Mouse (Mus musculus): ENCODE results near the gene Thnsl1. TPM values are rescaled to one million over a fixed set of nuclear protein-coding genes. Genes with fewer than 3 reads are reported as not detected.

The Thnsl1 gene
- total RNA-seq (2021): 10 to 100 TPM; 19.2 to 20.2 TPM
- long read RNA-seq, experiment 1, transcript Thnsl1-201 (3 exons, 3,899 nt): major isoform, 20 of 28 reads
- long read RNA-seq, experiment 1, partial matches to known transcripts: 0 of 28 reads
- long read RNA-seq, experiment 1, other reads (novel, unspliced or antisense): 4 of 28 reads
- long read RNA-seq, experiment 2, transcript Thnsl1-201 (3 exons, 3,899 nt): major isoform, 20 of 25 reads
- long read RNA-seq, experiment 2, partial matches to known transcripts: 0 of 25 reads
- long read RNA-seq, experiment 2, other reads (novel, unspliced or antisense): 2 of 25 reads

DNA sequence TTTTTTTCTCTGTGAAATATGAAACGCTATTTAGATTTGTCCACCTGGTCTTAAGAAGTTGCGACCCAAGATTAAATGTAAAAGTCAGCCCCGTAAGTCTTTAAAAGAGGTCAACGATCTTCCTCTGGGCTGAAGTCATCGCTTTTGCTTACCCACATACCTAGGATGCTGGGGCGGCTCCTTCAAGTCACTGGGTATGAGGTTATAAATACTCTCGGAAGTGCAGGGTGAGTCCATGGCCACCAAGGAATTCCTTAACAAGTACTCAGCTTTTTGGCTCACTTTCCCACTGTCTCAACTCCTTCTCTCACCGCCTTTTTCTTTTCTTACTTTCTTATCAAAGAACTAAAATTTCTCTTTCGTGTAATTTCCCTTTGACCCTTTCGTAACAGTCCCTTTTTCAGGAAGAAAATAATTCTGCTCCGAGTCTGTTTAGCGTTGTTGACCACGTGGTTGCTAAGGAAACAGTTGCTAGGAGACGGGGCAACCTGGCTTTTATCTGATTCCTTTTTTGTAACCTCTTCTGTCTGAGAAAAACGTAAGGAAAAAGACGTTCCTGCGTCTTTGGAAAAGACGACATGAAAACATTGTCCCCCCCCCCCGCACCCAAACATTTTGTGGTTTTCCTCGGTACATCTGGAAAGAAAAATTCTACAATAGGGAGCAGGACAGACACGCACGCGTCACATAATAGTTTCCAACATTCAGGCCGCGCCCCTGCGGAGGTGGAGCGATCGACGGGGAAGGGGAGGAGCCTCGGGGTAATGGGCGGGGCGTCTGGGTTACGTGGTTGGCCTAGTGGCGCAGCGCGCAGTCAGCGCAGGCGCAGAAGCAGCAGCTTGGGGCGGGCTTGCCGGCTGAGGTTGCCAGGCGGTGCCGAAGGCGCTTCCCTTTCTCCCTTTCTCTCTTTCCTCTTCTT is at the start of gene Thnsl1, which contains the start of gene Enkur:
TSS of gene Thnsl1 (plus strand) at position 813 of the 919 bp plus-strand sequence.
TSS of gene Enkur (minus strand) at position 454 of the 919 bp plus-strand sequence.
- intact Hi-C loops (cut with DNase I): no loop called here
- DNase-seq (ENCODE audit: low spot score in 2 of 2): peak; percentile 96 to 97

DNA sequence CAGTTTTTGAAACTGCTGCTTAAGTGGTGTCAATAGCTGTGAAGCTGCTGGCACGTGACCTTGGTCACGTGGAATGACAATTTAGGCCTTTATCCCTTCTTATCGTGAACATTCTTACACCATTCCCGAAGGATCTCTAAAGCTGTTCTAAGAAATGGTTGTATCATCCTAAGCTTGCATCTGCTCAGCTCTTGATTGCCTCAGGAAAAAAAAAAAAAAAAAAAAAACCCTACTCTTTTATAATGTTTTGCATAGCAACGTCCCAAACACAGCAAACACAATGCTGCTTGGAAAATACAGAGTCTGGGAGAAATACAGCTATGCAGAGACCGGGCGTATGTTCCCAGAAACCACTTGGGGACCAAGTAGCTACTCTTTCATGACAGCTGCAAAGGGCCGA is 41.2 kb upstream of the Thnsl1 start:
- intact Hi-C loops (cut with DNase I): no loop called here

DNA sequence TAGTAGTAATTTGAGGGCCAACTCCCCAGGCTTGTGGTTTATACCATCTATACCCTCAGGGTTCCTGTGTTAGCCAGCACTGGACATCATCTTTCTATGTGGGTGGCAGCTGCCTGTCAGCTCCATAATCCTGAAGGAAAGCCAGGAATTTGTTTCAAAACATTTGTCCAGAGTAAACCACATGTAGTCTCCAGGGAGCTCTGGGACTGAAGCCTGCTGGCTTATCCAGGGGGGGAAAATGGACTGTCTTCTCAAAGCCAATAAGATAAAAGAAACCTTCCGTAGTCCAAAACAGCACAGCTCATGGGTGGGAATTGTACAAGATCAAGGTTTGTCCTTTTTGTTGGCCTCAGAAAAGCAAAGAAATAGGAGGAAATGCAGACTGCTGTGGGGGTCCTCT is 37.6 kb upstream of the Thnsl1 start:
- intact Hi-C loops (cut with DNase I): no loop called here
- no peak for DNase-seq (ENCODE audit: low spot score in 2 of 2)

More for the DNA sequence above, 41.2 kb upstream of the Thnsl1 start:
- no peak for DNase-seq (ENCODE audit: low spot score in 2 of 2)

DNA sequence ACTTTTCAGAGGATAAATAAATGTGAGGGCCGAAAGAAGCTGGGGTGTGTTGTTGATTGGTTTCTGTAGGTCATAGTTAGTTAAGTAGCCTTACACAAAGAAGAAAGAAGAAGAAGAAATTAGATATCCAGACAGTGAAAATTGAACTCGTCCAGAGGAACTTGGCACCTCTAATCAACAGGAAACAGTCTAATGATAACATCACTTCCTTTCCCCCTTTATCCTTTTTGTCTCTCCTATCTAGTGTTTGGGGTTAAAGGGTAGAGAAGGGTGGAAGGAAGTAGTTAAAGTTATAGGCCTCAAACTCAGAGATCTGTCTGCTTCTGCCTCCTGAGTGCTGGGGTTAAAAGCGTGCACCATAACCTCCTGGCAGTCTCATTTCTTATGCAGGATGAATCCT is 32.7 kb upstream of the Thnsl1 start:
- no peak for DNase-seq (ENCODE audit: low spot score in 2 of 2)
- intact Hi-C loops (cut with DNase I): no loop called here

DNA sequence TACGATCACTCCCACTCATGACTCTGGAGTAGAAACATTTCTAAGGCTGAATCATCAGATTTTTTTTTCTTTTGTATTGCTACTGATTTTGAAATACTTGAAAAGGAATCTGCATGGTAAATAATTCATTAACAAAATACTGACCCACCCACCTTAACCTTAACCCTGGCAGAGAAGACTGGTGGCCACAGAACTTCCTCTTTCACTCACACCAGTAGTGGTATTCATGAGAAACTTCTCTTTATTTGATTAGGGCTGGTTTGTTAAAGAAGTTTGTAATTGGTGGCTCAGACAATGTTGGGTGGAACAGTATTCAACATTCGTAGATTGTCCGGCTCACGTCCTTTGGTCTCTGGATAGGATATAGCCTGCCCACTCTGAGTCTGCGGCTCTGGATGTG is 26.4 kb upstream of the Thnsl1 start:
- DNase-seq (ENCODE audit: low spot score in 2 of 2): no peak
- intact Hi-C loops (cut with DNase I): no loop called here

DNA sequence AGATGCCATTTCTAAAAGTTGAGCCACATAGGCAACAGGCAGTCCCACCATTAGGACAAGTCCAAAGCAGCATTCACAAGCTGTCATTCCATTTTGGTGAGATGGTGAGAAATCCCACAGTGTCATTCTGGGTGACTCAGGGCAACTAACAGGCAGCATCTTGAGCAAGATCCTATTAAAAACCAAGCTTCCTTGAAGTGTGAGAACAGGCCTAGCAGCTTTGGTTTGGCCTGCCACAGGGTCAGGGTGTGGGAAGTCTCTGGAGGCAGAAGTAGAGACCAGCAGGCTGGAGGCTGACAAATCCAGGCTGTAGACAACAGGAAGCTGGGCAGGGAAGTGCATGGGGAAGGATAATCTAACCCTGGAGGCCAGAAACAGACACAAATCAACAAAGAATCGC is 22.7 kb upstream of the Thnsl1 start:
- intact Hi-C loops (cut with DNase I): no loop called here
- no peak for DNase-seq (ENCODE audit: low spot score in 2 of 2)

DNA sequence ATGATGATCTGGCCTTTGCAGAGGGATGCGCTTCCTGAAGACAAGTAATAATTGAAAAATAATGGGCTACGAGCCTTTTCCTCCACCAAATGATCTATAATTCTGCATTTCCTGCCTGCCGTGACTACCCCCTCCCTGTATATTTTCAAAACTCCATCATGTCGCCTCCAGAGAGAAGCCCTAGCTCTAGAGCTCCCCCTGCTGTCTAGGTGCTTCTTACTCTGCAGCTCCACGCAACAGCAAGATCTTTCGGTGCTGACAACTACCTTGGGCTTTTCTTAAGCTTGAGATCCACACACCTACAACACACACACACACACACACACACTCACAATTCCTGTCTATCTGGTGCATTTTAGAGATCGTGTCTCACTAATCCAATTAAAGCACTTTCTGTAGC is 17.9 kb upstream of the Thnsl1 start:
- intact Hi-C loops (cut with DNase I): loop anchor here (5.0 kb wide), 1 partner anchor 220 kb away; the partner anchor contains the start of gene Arhgap21
- DNase-seq (ENCODE audit: low spot score in 2 of 2): peak; percentile 34 to 76

DNA sequence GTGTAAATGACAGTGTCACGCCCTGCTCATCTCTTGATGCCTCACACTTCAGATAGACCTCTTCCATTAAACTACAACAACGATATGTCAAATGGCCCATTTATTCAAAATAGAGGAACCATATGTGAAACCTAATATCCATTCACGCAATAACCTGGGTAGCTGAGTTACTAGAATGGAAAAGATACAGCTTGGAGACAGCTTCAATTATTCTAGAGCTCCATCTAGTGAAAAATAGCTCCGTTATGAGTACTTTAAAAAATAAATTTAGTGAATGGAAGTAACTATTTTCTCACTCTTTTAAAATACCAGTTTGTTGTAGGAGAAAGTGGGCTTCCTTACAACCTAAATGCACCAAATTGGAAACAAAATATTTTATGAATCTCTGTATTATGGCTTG is 16.9 kb upstream of the Thnsl1 start:
- intact Hi-C loops (cut with DNase I): loop anchor here (2.0 to 5.0 kb wide), 3 partner anchors 134 to 290 kb away; partner anchors contain the start of gene Arhgap21
- peak in 1 of 2 experiments; percentile 37 for DNase-seq (ENCODE audit: low spot score in 2 of 2)

DNA sequence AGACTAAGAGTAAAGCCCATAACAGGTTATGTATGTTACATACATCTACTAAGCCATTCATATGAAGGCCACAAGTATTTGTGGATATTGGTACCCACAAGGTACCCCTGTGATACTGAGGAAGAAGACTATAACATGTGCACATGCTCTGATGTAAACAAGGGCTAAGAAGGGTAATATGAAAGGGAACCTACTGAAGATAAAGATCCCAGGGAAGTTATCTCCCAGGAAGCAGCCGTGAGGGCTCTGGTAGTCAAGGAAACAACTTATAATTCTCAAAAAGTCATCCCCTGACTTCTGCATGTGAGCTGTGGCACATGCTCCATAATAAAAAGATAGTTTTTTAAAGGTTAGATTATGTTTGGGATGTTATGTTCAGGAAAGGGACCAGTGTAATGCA is 14.3 kb upstream of the Thnsl1 start:
- DNase-seq (ENCODE audit: low spot score in 2 of 2): no peak
- intact Hi-C loops (cut with DNase I): no loop called here

DNA sequence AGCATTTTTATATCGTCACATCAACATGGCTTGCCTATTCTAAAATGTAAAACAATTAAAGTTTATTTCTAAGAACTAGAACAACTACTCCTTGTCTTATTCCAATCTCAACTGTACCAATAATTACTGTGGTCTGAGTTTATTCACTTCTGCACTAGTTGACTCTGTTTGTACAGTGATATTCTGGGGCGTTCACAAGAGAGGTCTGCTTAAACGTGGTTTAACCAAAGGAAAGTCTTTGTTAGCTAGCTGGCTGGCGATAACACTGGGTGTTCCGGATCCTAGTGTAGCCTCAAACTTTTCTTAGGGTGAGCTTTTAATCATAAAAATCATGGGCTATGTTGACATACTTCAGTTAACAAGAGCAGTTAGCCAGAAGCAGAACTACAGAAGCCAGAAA is 10.3 kb upstream of the Thnsl1 start:
- intact Hi-C loops (cut with DNase I): no loop called here
- DNase-seq (ENCODE audit: low spot score in 2 of 2): no peak

DNA sequence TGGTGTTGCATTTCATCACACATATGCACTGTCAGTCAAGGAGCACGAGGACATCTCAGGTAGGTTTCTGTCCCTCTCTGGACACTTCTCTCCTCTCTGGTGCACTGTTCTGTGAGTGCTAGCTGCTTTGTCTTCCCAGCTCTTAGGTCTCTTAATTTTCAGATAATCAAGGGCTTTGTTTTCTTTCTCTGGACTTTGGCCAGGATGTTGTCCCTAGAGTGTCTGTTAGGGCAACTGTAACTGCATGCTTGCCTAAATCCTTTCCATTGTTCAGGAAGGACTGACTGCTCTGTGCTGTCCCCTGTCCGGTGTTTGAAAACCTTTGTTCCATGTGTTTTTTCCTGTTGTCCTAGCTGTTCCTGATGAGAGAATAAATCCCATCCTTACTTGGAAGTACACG is 6.5 kb upstream of the Thnsl1 start:
- DNase-seq (ENCODE audit: low spot score in 2 of 2): no peak
- intact Hi-C loops (cut with DNase I): no loop called here

DNA sequence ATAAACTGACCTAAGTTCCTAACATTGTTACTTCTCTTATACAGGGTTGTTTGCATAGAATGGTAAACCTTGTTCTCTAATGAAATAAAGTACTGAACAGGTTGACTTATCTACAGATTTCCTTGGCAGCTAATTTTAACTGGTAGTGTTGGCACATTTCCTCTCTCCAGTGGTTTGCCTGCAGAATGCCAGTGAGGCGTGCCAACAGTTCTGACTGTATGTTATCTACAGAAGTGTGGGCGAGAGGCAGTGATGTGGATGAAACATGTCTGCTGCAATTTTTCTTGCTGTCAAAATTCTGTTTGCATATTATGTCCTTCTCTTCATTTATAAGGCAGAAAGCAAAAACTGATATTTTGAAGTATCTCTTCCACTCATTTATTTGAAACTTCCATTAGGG is 2.8 kb upstream of the Thnsl1 start:
- DNase-seq (ENCODE audit: low spot score in 2 of 2): peak; percentile 26 to 34
- intact Hi-C loops (cut with DNase I): no loop called here

DNA sequence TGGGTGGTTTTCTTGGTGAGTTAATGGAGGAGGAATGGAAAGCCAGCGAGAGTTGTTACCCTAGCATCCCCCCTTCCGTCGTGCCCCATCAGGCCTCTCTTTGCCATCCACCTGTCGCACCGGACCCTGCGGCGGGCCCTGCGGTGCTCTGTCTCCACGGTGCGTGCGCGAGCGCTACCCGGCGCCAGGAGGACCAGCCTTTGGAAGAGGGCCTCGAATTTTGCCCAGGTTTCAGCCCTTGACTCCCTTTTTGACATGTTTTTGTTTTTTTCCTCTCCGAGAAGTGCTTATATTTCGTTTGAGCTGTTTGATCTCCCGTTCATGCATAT is 271 bp downstream of the Thnsl1 start:
- no peak for DNase-seq (ENCODE audit: low spot score in 2 of 2)
- intact Hi-C loops (cut with DNase I): no loop called here

DNA sequence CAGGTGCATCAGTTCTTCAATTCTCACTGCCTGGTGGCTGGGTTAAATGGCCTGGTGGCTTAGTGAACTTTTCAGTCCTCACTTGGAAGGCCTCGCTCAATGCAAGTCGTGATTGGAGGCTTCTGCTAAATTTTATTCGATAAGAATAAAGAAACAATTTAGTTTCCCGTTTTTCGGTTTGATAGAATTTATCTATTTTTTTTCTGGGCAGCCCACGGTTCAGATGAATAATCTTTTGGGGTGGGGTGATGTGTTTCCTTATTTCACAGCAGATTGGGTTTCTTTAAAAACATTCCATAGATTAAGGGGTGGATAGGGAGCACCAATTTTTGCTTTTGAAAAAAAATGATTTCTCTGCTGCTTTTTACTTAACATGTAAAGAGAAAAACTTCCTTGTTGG is 754 bp downstream of the Thnsl1 start:
- DNase-seq (ENCODE audit: low spot score in 2 of 2): no peak
- intact Hi-C loops (cut with DNase I): no loop called here

DNA sequence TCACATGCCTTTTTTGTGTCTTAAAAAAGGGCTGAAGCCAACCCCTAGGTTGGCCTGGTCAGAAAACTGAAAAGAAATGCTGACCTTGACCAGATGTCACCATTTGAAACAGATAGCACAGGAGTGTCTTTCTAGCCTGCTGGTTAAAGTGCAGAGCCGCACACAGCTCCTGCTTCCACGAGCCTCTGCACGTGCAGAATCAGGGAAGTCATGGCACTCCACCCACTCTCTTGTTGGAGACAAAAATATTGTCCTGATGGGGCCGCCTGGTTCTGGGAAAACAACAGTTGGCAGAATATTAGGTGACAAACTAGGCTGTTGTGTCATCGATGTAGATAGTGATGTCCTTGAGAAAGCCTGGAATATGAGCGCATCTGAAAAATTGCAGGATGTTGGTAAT is 5.8 kb downstream of the Thnsl1 start:
- DNase-seq (ENCODE audit: low spot score in 2 of 2): no peak
- intact Hi-C loops (cut with DNase I): loop anchor here (5.0 kb wide), 2 partner anchors 51 to 706 kb away; no protein-coding TSS in a partner anchor

DNA sequence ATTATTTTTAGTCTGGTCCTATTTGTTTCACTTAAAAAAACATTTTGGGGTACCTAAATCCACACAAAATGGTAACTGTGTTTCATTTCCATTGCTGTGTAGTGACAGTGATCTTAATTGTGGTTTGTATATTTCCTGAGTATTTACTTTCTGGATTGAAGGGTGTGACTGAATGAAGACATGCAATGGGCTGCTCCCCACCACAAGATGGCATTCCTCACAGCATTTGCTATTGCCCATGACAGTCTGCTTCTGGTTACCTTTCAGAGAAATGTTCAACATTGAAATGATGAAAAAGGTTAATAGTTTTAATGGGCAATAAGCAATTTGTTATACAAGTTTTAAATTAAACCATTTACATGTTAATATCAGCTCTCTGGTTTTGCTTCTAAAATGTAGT is 8.8 kb downstream of the Thnsl1 start:
- intact Hi-C loops (cut with DNase I): loop anchor here (5.0 kb wide), 2 partner anchors 48 to 703 kb away; no protein-coding TSS in a partner anchor
- peak; percentile 18 to 31 for DNase-seq (ENCODE audit: low spot score in 2 of 2)

DNA sequence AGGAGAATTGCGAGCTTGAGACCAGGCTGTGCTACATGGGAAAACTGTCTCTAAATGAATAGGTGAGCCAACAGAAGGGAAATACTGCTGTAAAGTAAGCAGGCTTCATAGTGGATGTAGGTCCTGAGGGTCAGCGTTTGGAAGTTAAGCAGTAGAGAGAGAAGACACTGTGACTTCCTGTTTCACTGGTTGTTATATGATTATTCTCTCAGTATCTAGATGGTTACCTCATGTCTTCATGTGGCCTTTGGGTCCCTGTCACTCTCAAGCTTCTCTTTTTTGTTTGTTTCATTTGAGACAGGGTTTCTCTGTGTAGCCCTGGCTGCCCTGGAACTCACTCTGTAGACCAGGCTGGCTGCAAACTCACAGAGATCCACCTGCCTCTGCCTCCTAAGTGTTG is 9.8 kb downstream of the Thnsl1 start:
- intact Hi-C loops (cut with DNase I): no loop called here
- DNase-seq (ENCODE audit: low spot score in 2 of 2): no peak

DNA sequence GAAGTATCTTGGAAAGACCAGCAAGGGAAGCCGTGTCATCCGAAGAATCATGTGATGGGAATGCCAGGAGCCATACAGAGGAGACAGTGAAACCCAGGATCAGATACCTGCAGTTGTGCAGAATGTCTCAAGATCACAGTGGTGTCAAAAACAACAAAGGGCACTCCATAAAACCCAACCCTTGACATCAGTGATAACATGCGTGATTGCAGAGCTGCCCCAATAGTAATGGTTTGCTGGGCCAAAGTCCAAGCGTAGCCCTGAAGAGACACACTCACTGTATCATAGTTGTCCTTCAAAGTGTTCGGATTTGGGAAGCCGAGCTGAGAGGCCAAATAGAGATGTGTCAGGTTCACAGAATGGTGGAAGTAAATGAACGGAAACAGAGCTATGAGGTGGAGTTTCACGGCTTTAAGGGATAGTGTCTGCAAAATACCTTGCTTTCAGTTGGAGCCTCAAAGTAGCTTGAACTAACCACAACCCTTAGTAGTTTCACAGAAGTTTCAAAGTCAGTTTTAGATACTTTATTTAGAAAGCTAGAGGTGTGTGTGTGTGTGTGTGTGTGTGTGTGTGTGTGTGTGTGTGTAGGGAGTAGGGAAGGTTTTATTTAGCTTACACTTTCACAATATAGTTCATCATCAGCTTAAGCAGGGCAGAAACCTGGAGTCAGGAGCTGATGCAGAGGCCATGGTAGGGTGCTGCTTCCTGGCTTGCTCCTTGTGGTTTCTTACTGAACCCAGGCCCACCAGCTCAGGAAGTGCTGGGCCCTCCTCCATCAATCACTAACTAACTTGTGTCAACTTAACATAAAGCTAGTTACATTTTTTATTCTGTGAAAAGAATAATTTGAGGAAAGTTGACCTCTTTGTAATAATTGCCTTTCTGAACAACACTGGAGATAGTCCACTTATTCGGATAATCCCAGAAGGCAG is 17.2 kb downstream of the Thnsl1 start:
- no peak for DNase-seq (ENCODE audit: low spot score in 2 of 2)
- intact Hi-C loops (cut with DNase I): no loop called here

DNA sequence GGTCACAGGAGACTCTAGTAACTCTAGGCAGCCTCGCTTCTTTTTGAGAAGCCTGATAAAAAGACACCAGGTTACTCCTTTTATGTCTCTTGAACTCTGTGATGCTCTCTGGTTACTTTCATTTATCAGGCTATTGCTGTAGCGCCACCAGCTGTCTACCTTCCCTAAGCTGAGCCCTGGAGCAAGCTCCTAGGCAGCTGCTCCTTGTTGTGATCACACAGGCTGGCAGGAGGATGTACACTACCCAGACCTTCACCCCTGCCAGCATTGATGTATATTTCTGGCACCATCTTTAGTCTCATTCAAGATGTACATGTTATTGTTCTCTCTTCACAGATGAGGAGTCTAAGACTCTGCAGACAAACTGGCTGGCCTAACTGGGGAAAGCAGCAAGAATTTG is 24.8 kb downstream of the Thnsl1 start:
- intact Hi-C loops (cut with DNase I): no loop called here
- no peak for DNase-seq (ENCODE audit: low spot score in 2 of 2)

DNA sequence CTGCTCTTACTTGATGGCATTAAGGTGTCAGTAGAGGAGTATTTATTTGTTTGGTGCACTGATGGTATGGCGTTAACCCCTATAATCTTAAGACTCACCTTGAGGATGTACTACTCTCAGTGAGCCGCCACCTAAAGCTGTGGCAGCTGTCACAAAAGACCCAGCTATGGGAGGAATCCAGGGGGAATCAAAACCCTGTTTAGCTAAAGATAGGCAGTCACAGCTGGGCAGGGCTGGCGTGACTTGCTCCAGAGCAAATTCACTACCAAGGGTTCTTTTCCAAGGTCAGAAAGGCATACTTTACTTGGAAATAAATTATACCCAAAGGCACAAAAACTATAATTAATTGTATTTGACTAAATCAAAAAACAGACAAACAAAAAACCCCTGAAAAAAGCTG is 25.6 kb downstream of the Thnsl1 start:
- intact Hi-C loops (cut with DNase I): no loop called here
- DNase-seq (ENCODE audit: low spot score in 2 of 2): no peak
